Mouse (Mus musculus): ENCODE measurements around the gene Caskin1. TPM values are rescaled to one million over a fixed set of nuclear protein-coding genes. Genes with fewer than 3 reads are reported as not detected.
"Not testable (repeated sequence)": the region's sequence is repeated elsewhere in the genome, so short reads cannot be mapped to it uniquely, and the experiment has no call there.

Caskin1 gene
- polyA plus RNA-seq, 1 experiment from 2014 or later: 0.56 TPM

DNA sequence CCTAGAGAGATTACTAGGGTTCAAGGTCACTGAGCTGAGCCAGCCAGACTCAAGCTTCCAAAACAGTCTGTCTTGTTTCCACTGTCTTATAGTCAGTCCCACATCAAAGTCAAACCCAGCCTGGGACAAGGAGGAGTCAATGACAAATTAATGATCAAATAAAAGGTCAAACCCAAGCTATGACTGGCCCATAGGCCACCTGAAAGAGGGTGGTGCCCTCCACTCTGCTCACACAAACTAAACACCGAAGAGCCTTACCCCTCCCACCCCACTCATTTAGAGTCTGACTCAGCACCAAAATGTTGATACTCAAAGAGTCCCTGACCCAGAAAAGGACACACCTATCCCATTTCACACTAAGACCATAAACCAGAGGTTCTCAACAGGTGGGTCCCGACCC lies 35.0 kb upstream of the Caskin1 start:
- H3K27me3 ChIP-seq (replicated peaks; ENCODE audit: control insufficient read depth, insufficient read depth, low read length): no peaks in the 10 kb centered on the region
- no peaks in the 10 kb centered on the region for H3K9me3 ChIP-seq (ENCODE audit: control insufficient read depth, low read length)
- ATAC-seq (replicated peaks; ENCODE audit: low FRiP score) (no peak), DNase-seq (ENCODE audit: low spot score) (no peak)
- H3K4me1 ChIP-seq (replicated peaks; ENCODE audit: control insufficient read depth, insufficient read depth, low read length): peaks cover 11% of the 10 kb centered on the region
- peaks cover 22% of the 10 kb centered on the region for H3K36me3 ChIP-seq (ENCODE audit: control insufficient read depth, insufficient read depth, low read length)
- H3K4me3 ChIP-seq (ENCODE audit: low read depth, low read length): no peak overlapping the region
- H3K9ac ChIP-seq (ENCODE audit: low read depth, low read length): no peak overlapping the region
- H3K27ac ChIP-seq (ENCODE audit: low read depth, low read length): no peak overlapping the region
- no peak overlapping the region for H3K4me2 ChIP-seq
- WGBS: 71% methylated on average over 2 of the region's 2 CpGs

DNA sequence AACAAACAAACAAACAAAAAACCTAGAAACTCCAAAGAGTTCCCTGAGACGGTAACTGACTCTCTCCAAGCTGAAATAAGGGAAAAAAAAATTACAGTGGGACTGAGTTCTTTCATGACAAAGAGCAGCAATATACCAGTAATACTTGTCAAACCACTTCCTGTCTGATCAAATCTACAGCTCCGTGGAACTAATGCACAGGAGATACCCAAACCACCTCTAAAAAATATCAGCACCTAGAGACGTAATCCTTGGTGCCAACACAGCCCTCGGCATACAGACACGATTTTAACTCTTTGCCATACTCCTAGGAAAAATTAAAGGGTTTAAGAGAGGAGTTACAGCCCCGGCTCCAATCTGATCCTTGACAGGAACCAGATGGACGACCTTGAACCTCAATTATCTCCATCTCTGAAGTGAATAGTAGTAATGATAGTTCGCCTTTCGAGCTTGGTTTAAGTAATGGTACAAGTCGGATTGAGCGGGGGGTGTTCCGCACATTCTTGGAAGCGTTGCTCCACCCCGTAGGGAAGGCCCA lies 34.1 kb upstream of the Caskin1 start:
- no peaks in the 10 kb centered on the region for H3K27me3 ChIP-seq (replicated peaks; ENCODE audit: control insufficient read depth, insufficient read depth, low read length)
- peak overlapping the region; percentile 90 for H3K4me2 ChIP-seq
- H3K9ac ChIP-seq (ENCODE audit: low read depth, low read length): peak overlapping the region; percentile 98
- DNase-seq (ENCODE audit: low spot score): no peak
- peak overlapping the region; percentile 86 for H3K4me3 ChIP-seq (ENCODE audit: low read depth, low read length)
- peaks cover 11% of the 10 kb centered on the region for H3K4me1 ChIP-seq (replicated peaks; ENCODE audit: control insufficient read depth, insufficient read depth, low read length)
- H3K27ac ChIP-seq (ENCODE audit: low read depth, low read length): peak overlapping the region; percentile 99
- no peak for ATAC-seq (replicated peaks; ENCODE audit: low FRiP score)
- WGBS: 5% methylated on average over 14 of the region's 14 CpGs
- no peaks in the 10 kb centered on the region for H3K9me3 ChIP-seq (ENCODE audit: control insufficient read depth, low read length)
- H3K36me3 ChIP-seq (ENCODE audit: control insufficient read depth, insufficient read depth, low read length): peaks cover 17% of the 10 kb centered on the region

DNA sequence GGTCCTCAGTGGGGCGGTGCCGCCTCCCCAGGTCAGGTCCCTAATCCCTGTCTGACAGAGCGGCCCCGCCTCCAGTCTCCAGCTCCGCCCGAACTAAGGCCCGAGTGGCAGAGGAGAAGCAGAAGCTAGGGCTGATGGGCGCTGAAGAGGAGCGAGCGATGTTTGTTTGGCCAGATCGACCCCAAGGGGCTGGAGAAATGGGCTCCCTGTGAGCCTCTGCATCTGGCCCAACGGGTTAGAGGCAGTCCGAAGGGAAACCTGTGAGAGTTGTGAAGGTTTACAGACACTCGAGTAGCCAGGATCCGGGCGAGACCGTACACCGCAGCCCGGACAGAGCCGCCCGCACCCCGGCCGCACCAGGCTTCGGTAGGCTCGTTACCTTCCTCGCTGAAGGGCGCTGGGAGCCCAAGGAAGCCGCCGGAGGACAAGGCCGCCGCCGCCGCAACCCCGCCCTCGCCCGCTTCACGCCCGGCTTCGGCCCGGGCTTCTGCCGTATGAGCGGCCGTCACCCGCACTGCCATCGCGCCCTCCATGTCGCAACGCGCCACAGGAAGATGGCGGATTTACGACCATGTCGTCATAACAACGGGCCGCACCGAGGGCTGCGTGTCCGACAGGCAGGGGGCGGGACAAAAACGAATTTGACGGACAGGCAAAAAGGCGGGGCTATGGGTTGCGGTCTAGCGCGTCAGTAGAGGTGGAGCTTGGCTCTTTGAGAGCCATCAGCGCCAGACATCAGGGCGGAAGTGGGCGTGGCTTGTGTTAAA lies 33.5 kb upstream of the Caskin1 start:
- Histone ChIP-seq H3K27ac (ENCODE audit: low read depth, low read length) (peak overlapping the region; percentile 99), H3K4me2 (peak overlapping the region; percentile 90), H3K4me3 (ENCODE audit: low read depth, low read length) (peak overlapping the region; percentile 86), H3K36me3 (ENCODE audit: control insufficient read depth, insufficient read depth, low read length) (peaks cover 11% of the 10 kb centered on the region), H3K9ac (ENCODE audit: low read depth, low read length) (peak overlapping the region; percentile 98), H3K4me1 (replicated peaks; ENCODE audit: control insufficient read depth, insufficient read depth, low read length) (peaks cover 11% of the 10 kb centered on the region), H3K9me3 (ENCODE audit: control insufficient read depth, low read length) (no peaks in the 10 kb centered on the region), H3K27me3 (replicated peaks; ENCODE audit: control insufficient read depth, insufficient read depth, low read length) (no peaks in the 10 kb centered on the region)
- peak; percentile 98 for DNase-seq (ENCODE audit: low spot score)
- WGBS: under 1% methylated on average over 67 of the region's 67 CpGs
- peak; percentile 94 for ATAC-seq (replicated peaks; ENCODE audit: low FRiP score)

DNA sequence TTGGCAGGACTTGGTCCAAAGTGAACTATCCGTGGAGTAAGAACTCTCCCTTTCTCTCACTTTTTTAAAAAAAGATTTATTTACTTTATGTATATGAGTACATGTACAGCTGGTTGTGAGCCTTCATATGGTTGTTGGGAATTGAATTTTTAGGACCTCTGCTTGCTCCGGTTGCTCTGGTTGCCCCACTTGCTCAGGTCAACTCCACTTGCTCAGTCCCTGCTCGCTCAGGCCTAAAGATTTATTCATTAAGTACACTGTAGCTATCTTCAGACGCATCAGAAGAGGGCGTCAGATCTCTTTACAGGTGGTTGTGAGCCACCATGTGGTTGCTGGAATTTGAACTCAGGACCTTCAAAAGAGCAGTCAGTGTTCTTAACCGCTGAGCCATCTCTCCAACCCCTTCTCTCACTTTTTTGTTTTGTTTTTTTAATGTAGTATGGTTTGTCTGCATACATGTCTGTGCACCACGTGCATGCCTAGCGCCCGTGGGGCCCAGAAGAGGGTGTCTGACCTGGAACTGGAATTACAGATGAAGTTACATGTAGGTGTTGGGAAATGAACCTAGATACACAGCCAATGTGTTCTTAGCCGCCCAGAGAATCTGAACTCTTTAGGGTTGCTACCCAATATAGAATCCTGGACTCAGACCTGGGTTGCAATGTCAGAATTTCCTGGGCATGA lies 32.7 kb upstream of the Caskin1 start:
- H3K36me3 ChIP-seq (ENCODE audit: control insufficient read depth, insufficient read depth, low read length); DNase-seq (ENCODE audit: low spot score); H3K27me3 ChIP-seq (replicated peaks; ENCODE audit: control insufficient read depth, insufficient read depth, low read length); H3K9me3 ChIP-seq (ENCODE audit: control insufficient read depth, low read length): not testable (repeated sequence)
- Histone ChIP-seq H3K4me1 (replicated peaks; ENCODE audit: control insufficient read depth, insufficient read depth, low read length) (peaks cover 11% of the 10 kb centered on the region), H3K27ac (ENCODE audit: low read depth, low read length) (peak overlapping the region; percentile 64), H3K9ac (ENCODE audit: low read depth, low read length) (peak overlapping the region; percentile 37; the same call in 1 of the 2 replicates), H3K4me3 (ENCODE audit: low read depth, low read length) (peak overlapping the region; percentile 21; the same call in 1 of the 2 replicates), H3K4me2 (peak overlapping the region; percentile 51)
- 45% methylated on average over 10 of the region's 10 CpGs for WGBS
- ATAC-seq (replicated peaks; ENCODE audit: low FRiP score): peak; percentile 2; the same call in 1 of the 2 replicates

DNA sequence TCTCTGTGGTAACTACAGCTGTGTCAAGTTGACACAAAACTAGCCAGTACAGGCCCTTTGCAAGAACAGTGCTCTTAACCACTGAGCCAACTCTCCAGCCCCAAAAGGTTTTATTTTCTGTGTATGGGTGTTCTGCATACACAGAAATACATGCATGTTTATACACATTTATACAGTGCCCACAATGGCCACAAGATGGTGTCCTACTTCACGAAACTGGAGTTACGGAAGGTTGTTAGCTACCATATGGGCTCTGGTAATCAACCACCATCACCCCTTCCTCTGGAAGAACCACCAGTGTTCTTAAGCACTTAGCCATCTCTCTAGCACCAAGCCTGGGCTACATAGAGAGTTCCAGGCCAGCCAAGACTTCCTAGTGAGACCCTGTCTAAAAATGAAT lies 26.8 kb upstream of the Caskin1 start:
- WGBS: 59% methylated on average over 2 of the region's 2 CpGs
- H3K4me2 ChIP-seq: no peak overlapping the region
- H3K4me1 ChIP-seq (replicated peaks; ENCODE audit: control insufficient read depth, insufficient read depth, low read length): no peaks in the 10 kb centered on the region
- DNase-seq (ENCODE audit: low spot score) (no peak), ATAC-seq (replicated peaks; ENCODE audit: low FRiP score) (0 out of 2 replicates have a peak, but pooled peaks have one; percentile 47)
- no peaks in the 10 kb centered on the region for H3K9me3 ChIP-seq (ENCODE audit: control insufficient read depth, low read length)
- H3K36me3 ChIP-seq (ENCODE audit: control insufficient read depth, insufficient read depth, low read length): no peaks in the 10 kb centered on the region
- no peak overlapping the region for H3K4me3 ChIP-seq (ENCODE audit: low read depth, low read length)
- no peaks in the 10 kb centered on the region for H3K27me3 ChIP-seq (replicated peaks; ENCODE audit: control insufficient read depth, insufficient read depth, low read length)
- no peak overlapping the region for H3K27ac ChIP-seq (ENCODE audit: low read depth, low read length)
- H3K9ac ChIP-seq (ENCODE audit: low read depth, low read length): no peak overlapping the region

DNA sequence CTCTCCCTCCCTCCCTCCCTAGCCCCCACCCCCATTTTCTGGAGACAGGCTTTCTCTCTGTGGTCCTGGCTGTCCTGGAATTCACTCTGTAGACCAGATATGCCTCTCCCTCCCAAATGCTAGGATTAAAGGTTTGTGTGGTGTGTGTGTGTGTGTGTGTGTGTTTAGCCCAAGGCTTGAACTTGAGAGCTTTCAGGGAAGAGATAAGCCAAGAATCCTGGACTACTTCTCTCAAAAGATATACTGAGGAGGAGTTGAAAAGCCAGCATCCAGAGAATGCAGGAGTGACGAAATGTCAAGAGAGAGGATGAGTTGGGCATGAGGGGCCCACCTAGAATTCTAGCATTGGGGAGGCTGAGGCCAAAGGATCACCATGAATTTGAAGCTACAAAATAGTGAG lies 25.5 kb upstream of the Caskin1 start:
- Histone ChIP-seq H3K4me2 (no peak overlapping the region), H3K27me3 (replicated peaks; ENCODE audit: control insufficient read depth, insufficient read depth, low read length) (no peaks in the 10 kb centered on the region), H3K9ac (ENCODE audit: low read depth, low read length) (no peak overlapping the region), H3K9me3 (ENCODE audit: control insufficient read depth, low read length) (no peaks in the 10 kb centered on the region), H3K4me3 (ENCODE audit: low read depth, low read length) (no peak overlapping the region), H3K27ac (ENCODE audit: low read depth, low read length) (no peak overlapping the region), H3K36me3 (ENCODE audit: control insufficient read depth, insufficient read depth, low read length) (no peaks in the 10 kb centered on the region), H3K4me1 (replicated peaks; ENCODE audit: control insufficient read depth, insufficient read depth, low read length) (no peaks in the 10 kb centered on the region)
- WGBS: 75% methylated on average over 1 of the region's 1 CpGs
- DNase-seq (ENCODE audit: low spot score) (no peak), ATAC-seq (replicated peaks; ENCODE audit: low FRiP score) (no peak)

GRCm38 (mm10) chr17:24463374-24464133 lies 24.8 kb upstream of the Caskin1 start:
- ATAC-seq (replicated peaks; ENCODE audit: low FRiP score): no peak
- DNase-seq (ENCODE audit: low spot score): no peak
- H3K27me3 ChIP-seq (replicated peaks; ENCODE audit: control insufficient read depth, insufficient read depth, low read length): no peaks in the 10 kb centered on the region
- H3K4me3 ChIP-seq (ENCODE audit: low read depth, low read length): no peak overlapping the region
- no peak overlapping the region for H3K4me2 ChIP-seq
- no peak overlapping the region for H3K9ac ChIP-seq (ENCODE audit: low read depth, low read length)
- H3K36me3 ChIP-seq (ENCODE audit: control insufficient read depth, insufficient read depth, low read length): no peaks in the 10 kb centered on the region
- 45% methylated on average over 6 of the region's 6 CpGs for WGBS
- H3K4me1 ChIP-seq (replicated peaks; ENCODE audit: control insufficient read depth, insufficient read depth, low read length): no peaks in the 10 kb centered on the region
- no peak overlapping the region for H3K27ac ChIP-seq (ENCODE audit: low read depth, low read length)
- no peaks in the 10 kb centered on the region for H3K9me3 ChIP-seq (ENCODE audit: control insufficient read depth, low read length)

DNA sequence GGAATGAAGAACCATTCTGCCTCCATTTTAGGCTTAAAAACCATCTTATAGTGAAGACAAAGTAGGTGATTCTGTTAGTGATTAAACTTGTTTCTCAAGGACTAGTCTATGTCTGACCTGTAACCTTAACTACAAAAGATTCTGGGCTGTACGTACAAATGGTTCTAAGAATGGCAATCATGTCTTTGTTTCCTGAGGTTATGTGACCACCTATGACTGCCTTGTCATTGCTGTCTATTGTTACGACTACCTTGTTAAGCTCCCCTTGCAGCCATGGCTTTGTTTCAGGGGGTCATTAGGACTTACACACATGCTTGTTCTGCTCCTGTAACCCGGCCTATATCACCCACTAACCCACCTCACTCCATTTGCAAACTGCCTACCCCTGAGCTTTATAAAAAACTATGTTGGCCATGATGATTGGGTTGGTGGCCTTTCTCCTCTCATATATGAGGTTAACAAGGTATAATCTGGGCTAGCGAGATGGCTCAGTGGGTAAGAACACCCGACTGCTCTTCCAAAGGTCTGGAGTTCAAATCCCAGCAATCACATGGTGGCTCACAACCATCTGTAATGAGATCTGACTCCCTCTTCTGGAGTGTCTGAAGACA lies 19.7 kb upstream of the Caskin1 start:
- Histone ChIP-seq H3K27me3 (replicated peaks; ENCODE audit: control insufficient read depth, insufficient read depth, low read length) (no peaks in the 10 kb centered on the region), H3K27ac (ENCODE audit: low read depth, low read length) (no peak overlapping the region), H3K9me3 (ENCODE audit: control insufficient read depth, low read length) (no peaks in the 10 kb centered on the region), H3K4me2 (no peak overlapping the region), H3K36me3 (ENCODE audit: control insufficient read depth, insufficient read depth, low read length) (peaks cover 9% of the 10 kb centered on the region; the same call in 1 of the 2 replicates), H3K9ac (ENCODE audit: low read depth, low read length) (no peak overlapping the region), H3K4me1 (replicated peaks; ENCODE audit: control insufficient read depth, insufficient read depth, low read length) (peaks cover 16% of the 10 kb centered on the region), H3K4me3 (ENCODE audit: low read depth, low read length) (no peak overlapping the region)
- no peak for DNase-seq (ENCODE audit: low spot score)
- 96% methylated on average over 5 of the region's 5 CpGs for WGBS
- no peak for ATAC-seq (replicated peaks; ENCODE audit: low FRiP score)
